Mouse (Mus musculus) heart, embryonic 16.5 days (tissue): ENCODE measurements around the gene Jph4. TPM values are rescaled to one million over a fixed set of nuclear protein-coding genes. Genes with fewer than 3 reads are reported as not detected.

Experiments used
- ATAC-seq: fragments of 200-750 bp; cut with Nextera tagmentation; replicated peaks from 2 replicates; pipeline ENCODE4 v1.8.0; 2017; ENCODE audit warnings: moderate number of reproducible peaks; ENCODE audit not compliant: insufficient read depth, low FRiP score; ENCODE audit errors: extremely low read depth
- H3K27ac ChIP-seq: fragments of 300-500 bp; sonication (generic); 2 replicates; pipeline ENCODE4 v1.5.1; 2014; ENCODE audit warnings: mild to moderate bottlenecking, low read length, control low read depth, moderate library complexity
- H3K27me3 ChIP-seq: fragments of 300-500 bp; sonication (generic); 2 replicates; pipeline ENCODE4 v1.6.1; 2014; ENCODE audit warnings: low read length, mixed read lengths; ENCODE audit not compliant: control insufficient read depth, insufficient read depth
- H3K36me3 ChIP-seq: fragments of 300-500 bp; sonication (generic); 2 replicates; pipeline ENCODE4 v1.6.1; 2014; ENCODE audit not compliant: control insufficient read depth, insufficient read depth
- H3K4me1 ChIP-seq: fragments of 300-500 bp; sonication (generic); 2 replicates; pipeline ENCODE4 v1.6.1; 2014; ENCODE audit warnings: low read length, mixed read lengths; ENCODE audit not compliant: control insufficient read depth, insufficient read depth
- H3K4me2 ChIP-seq: fragments of 300-500 bp; sonication (generic); 2 replicates; pipeline ENCODE4 v1.6.1; 2014; ENCODE audit warnings: low read depth, mild to moderate bottlenecking, control low read depth, low read length
- H3K4me3 ChIP-seq: fragments of 300-500 bp; sonication (generic); 2 replicates; pipeline ENCODE4 v1.5.1; 2014; ENCODE audit warnings: mild to moderate bottlenecking, control low read depth, low read length
- H3K9ac ChIP-seq: fragments of 300-500 bp; sonication (generic); 2 replicates; pipeline ENCODE4 v1.6.1; 2014; ENCODE audit warnings: low read length, control low read depth
- H3K9me3 ChIP-seq: fragments of 300-500 bp; sonication (generic); replicated peaks from 2 replicates; pipeline ENCODE4 v1.6.1; 2016; ENCODE audit warnings: low read length; ENCODE audit not compliant: control insufficient read depth
- WGBS: fragments of 180-500 bp; shearing (Covaris S2); extraction: QIAGEN DNeasy Blood & Tissue Kit; methylation state at CpG from one replicate; pipeline ENCODE4 v1.1.7; 2014; 5-methylcytosine and 5-hydroxymethylcytosine counted together
- polyA plus RNA-seq: library from polyadenylated mRNA; unstranded; fragments of >200 nt; fragmentation: Nextera tagmentation; extraction: Ambion mirVana; gene quantifications from 2 replicates; pipeline ENCODE4 v1.2.1, GENCODE M21; 2015

The Jph4 gene
- 0.09 and 0.25 TPM in 2 replicates for polyA plus RNA-seq

DNA sequence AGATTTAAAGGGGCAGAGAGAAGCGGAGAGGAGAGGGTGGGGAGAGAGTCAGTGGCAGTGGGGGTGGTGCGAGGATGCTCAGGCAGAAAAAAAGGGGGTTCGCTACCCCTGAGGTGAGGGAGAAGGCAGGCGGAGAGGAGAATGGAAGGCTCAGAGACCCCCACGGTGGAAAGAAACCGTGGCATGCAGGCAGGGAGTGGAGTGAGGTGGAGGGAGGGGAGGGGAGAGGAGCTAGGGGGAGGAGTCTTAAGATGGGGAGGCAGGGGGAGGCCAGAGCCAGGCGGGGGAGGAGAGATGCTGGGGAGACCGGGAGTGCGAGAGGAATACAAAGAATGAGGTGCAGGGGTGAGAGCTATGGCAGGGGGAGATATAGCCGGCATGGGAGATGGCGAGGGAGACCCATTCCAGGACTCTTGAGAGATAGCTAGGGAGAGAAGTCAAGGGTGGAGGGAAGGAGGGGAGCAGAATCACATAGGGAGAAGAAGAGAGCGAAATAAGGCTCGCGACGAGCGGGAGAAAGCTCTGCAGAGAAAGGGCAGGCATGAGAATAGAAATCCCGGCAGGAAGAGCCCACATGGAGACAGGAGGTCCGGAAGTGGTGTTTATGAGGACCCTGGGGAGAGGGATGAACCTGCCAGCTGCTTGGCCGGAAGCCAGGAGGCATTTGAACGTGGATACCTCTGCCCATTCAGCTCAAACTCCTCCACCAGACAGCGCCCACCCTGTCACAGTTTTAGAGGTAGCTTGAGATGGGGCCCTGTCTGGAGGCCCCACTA lies at the start of gene Jph4:
Gene Jph4, minus strand, starts transcription at position 511 of the 776 bp plus-strand sequence.
- Histone ChIP-seq H3K27me3 (peaks cover 54% of the 10 kb centered on the region), H3K4me3 (no peak within 1 kb of the TSS; the same call in 1 of the 2 replicates), H3K4me2 (peak within 1 kb of the TSS; percentile 20; the same call in 1 of the 2 replicates), H3K4me1 (peaks cover 14% of the 10 kb centered on the region), H3K36me3 (no peaks in the 10 kb centered on the region), H3K9ac (no peak within 1 kb of the TSS), H3K9me3 (no peaks in the 10 kb centered on the region), H3K27ac (no peak within 1 kb of the TSS)
- ATAC-seq = no peak
- WGBS = 9% methylated on average over 21 of the region's 21 CpGs

DNA sequence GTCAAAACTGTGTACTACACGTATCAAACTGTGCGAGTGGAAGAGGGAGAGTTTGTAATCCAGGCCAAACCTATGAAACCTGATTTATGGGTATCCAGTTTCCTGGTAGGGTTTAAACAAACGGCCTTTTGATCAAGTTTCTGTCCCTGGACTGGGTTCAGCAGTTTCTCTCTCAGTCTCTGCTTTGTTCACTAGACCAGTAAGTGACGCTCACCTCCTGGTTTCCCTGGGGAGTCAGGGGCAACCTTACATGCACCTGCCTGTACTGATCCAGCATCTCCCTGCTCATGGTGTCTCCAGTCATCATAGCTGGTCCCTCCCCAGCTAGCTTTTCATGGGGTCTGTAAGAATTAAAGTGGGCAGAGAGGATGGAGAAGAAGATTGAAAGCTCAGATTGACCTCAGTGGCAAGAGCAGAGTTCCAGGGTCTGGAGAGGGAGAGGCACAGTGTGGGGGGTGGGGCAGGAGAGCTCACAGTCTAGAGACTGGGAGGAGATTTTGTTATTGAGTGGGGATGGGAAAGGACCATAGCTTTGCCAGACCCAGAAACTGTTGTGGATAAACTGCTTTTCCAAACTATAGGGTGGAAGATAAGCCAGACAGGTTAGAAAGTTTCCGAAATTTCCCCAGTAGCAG lies 47.6 kb upstream of the Jph4 start:
- peaks cover 5% of the 10 kb centered on the region for H3K4me1 ChIP-seq
- H3K9ac ChIP-seq = no peak overlapping the region
- 75% methylated on average over 5 of the region's 5 CpGs for WGBS
- H3K4me2 ChIP-seq = no peak overlapping the region
- peaks cover 4% of the 10 kb centered on the region; the same call in 1 of the 2 replicates for H3K27me3 ChIP-seq
- H3K36me3 ChIP-seq = no peaks in the 10 kb centered on the region
- H3K27ac ChIP-seq = no peak overlapping the region
- H3K4me3 ChIP-seq = no peak overlapping the region
- no peaks in the 10 kb centered on the region for H3K9me3 ChIP-seq
- no peak for ATAC-seq

- H3K4me2 ChIP-seq = no peak overlapping the region
- H3K27me3 ChIP-seq = no peaks in the 10 kb centered on the region
- H3K4me3 ChIP-seq = no peak overlapping the region
- no peaks in the 10 kb centered on the region for H3K36me3 ChIP-seq
- H3K9me3 ChIP-seq = no peaks in the 10 kb centered on the region
- ATAC-seq = no peak
- H3K9ac ChIP-seq = no peak overlapping the region
- WGBS = 81% methylated on average over 4 of the region's 4 CpGs
- H3K27ac ChIP-seq = no peak overlapping the region
- peaks cover 5% of the 10 kb centered on the region for H3K4me1 ChIP-seq
Observed at GRCm38 (mm10) chr14:55162168-55162567, 45.4 kb upstream of the Jph4 start.

DNA sequence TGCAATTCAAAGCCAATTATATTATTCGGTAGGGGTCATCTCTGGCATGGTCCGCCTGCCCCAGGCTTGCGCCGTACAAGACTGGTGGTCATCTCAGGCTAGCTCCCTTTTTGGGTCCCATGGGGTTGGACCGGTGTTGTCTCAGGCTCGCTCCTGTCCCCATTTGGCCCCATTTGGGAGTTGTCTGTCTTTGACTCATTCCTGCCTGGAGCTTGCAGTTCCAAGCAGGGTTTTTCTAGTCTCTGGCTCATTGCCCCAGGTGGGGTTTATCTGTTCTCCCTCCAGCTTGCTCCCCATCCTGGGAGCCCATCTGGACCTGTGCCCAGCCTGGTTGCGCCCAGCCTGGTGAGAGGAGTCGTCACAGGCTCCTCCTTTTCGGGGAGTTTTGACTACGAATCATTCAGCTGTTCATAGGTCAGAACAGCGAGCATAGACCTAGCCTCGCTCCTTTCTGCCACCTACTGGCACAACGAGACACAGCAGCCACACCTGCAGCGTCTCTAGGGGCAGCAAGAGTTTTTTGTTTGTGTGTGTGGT lies 44.4 kb upstream of the Jph4 start:
- no peak overlapping the region for H3K27ac ChIP-seq
- peak overlapping the region; percentile 58 for H3K4me2 ChIP-seq
- H3K36me3 ChIP-seq = no peaks in the 10 kb centered on the region
- WGBS = 28% methylated on average over 14 of the region's 14 CpGs
- peak overlapping the region; percentile 21; the same call in 1 of the 2 replicates for H3K4me3 ChIP-seq
- H3K9ac ChIP-seq = no peak overlapping the region
- no peaks in the 10 kb centered on the region for H3K9me3 ChIP-seq
- peaks cover 5% of the 10 kb centered on the region for H3K4me1 ChIP-seq
- H3K27me3 ChIP-seq = no peaks in the 10 kb centered on the region
- peak; percentile 87 for ATAC-seq

- no peak overlapping the region for H3K9ac ChIP-seq
- H3K9me3 ChIP-seq = no peaks in the 10 kb centered on the region
- no peak overlapping the region for H3K27ac ChIP-seq
- peaks cover 5% of the 10 kb centered on the region for H3K4me1 ChIP-seq
- ATAC-seq = no peak
- no peaks in the 10 kb centered on the region for H3K27me3 ChIP-seq
- H3K4me3 ChIP-seq = no peak overlapping the region
- H3K4me2 ChIP-seq = peak overlapping the region; percentile 58
- no peaks in the 10 kb centered on the region for H3K36me3 ChIP-seq
- 72% methylated on average over 9 of the region's 10 CpGs for WGBS
Observed at GRCm38 (mm10) chr14:55160251-55161071, 43.7 kb upstream of the Jph4 start.

DNA sequence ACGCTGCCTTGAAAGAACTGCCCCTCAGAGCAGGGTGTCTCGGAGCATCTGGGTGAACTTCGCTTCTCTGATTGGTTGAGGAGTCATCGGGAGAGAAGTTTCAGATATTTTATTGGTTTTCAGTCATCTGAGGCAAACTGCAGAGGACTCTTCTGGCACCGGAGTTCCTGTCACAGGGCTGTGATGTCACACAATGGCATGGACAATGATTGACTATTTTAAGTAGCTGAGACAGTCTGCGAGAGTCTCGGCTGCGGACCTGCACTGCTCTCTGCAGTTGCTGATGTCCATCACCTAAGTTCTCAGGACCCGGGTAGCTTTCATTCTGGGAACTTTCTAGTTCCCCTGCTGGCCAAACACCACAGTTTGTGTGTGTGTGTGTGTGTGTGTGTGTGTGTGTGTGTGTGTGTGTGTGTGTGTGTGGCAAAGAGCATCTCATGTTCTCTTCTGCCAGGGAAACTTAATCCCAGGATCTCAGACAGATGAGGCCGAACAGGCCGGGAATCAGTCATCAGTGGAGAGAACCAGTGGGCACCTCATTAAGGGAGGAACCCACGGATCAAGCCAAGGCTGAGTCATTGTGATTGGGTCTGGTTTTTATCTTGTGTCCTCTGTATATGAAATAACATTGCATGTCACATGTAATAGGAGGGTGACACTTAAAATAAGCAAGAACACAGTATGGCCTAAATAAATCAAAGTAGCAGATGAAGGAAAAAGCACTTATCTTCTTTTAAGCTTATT lies 40.8 kb upstream of the Jph4 start:
- 41% methylated on average over 12 of the region's 12 CpGs for WGBS
- no peak overlapping the region for H3K9ac ChIP-seq
- H3K27ac ChIP-seq = no peak overlapping the region
- no peak for ATAC-seq
- H3K9me3 ChIP-seq = no peaks in the 10 kb centered on the region; the same call in 1 of the 2 replicates
- peak overlapping the region; percentile 1; the same call in 1 of the 2 replicates for H3K4me2 ChIP-seq
- H3K27me3 ChIP-seq = no peaks in the 10 kb centered on the region
- no peaks in the 10 kb centered on the region for H3K36me3 ChIP-seq
- H3K4me1 ChIP-seq = peaks cover 5% of the 10 kb centered on the region
- no peak overlapping the region for H3K4me3 ChIP-seq

- Histone ChIP-seq H3K9me3 (no peaks in the 10 kb centered on the region; the same call in 1 of the 2 replicates), H3K36me3 (no peaks in the 10 kb centered on the region), H3K27me3 (no peaks in the 10 kb centered on the region), H3K4me3 (no peak overlapping the region), H3K27ac (no peak overlapping the region), H3K4me2 (no peak overlapping the region), H3K4me1 (0 out of 2 replicates have a peak, but pooled peaks cover 4% of the 10 kb centered on the region), H3K9ac (no peak overlapping the region)
- 89% methylated on average over 16 of the region's 16 CpGs for WGBS
- ATAC-seq = no peak
Observed at GRCm38 (mm10) chr14:55152951-55153481, 36.3 kb upstream of the Jph4 start.

GRCm38 (mm10) chr14:55152174-55152573 lies 35.4 kb upstream of the Jph4 start:
- Histone ChIP-seq H3K4me1 (0 out of 2 replicates have a peak, but pooled peaks cover 4% of the 10 kb centered on the region), H3K27ac (no peak overlapping the region), H3K9me3 (no peaks in the 10 kb centered on the region; the same call in 1 of the 2 replicates), H3K4me2 (no peak overlapping the region), H3K36me3 (no peaks in the 10 kb centered on the region), H3K4me3 (no peak overlapping the region), H3K9ac (no peak overlapping the region), H3K27me3 (no peaks in the 10 kb centered on the region)
- ATAC-seq = no peak
- 77% methylated on average over 4 of the region's 4 CpGs for WGBS
